Mouse (Mus musculus) myocyte (in vitro differentiated cells): ENCODE measurements around the gene Trim59.

Source experiments
- CEBPB ChIP-seq: IDR thresholded peaks from 2 replicates; pipeline ENCODE4 v1.6.1; 2011; ENCODE audit warnings: mild to moderate bottlenecking, moderate library complexity; ENCODE audit not compliant: poor library complexity, insufficient read depth, severe bottlenecking
- E2F4 ChIP-seq: IDR thresholded peaks from one replicate; pipeline ENCODE4 v1.6.1; 2011; ENCODE audit warnings: mild to moderate bottlenecking, control low read depth, moderate library complexity; ENCODE audit not compliant: insufficient read depth
- MAX ChIP-seq: IDR thresholded peaks from one replicate; pipeline ENCODE4 v1.6.1; 2011; ENCODE audit warnings: low read depth, mild to moderate bottlenecking, control low read depth
- MYOD1 ChIP-seq, 3 experiments: IDR thresholded peaks; one replicate each; pipeline ENCODE4 v1.6.1; 2011; ENCODE audit warnings: control low read depth in 2 of 3, low read depth in 2 of 3, mild to moderate bottlenecking in 2 of 3, moderate library complexity in 1 of 3; ENCODE audit not compliant: insufficient read length in 2 of 3, control insufficient read depth in 1 of 3
- MYOG ChIP-seq, 3 experiments: IDR thresholded peaks; one replicate each; pipeline ENCODE4 v1.6.1; 2011; ENCODE audit warnings: control low read depth in 2 of 3, low read depth in 2 of 3, mild to moderate bottlenecking in 2 of 3; ENCODE audit not compliant: insufficient read length in 2 of 3, control insufficient read depth in 1 of 3, insufficient read depth in 1 of 3
- POLR2A ChIP-seq: IDR thresholded peaks from one replicate; pipeline ENCODE4 v1.6.1; 2011; ENCODE audit warnings: low read depth, mild to moderate bottlenecking, control low read depth, moderate library complexity; ENCODE audit not compliant: insufficient read length
- POLR2AphosphoS2 ChIP-seq: IDR thresholded peaks from one replicate; pipeline ENCODE4 v1.6.1; 2011; ENCODE audit warnings: low read depth, control low read depth; ENCODE audit not compliant: insufficient read length
- SRF ChIP-seq: IDR thresholded peaks from one replicate; pipeline ENCODE4 v1.6.1; 2011; ENCODE audit warnings: low read depth; ENCODE audit not compliant: control insufficient read depth, insufficient read length
- TCF12 ChIP-seq: IDR thresholded peaks from one replicate; pipeline ENCODE4 v1.6.1; 2011; ENCODE audit warnings: mild to moderate bottlenecking, control low read depth; ENCODE audit not compliant: poor library complexity, insufficient read depth, severe bottlenecking
- TCF3 ChIP-seq: IDR thresholded peaks from one replicate; pipeline ENCODE4 v1.6.1; 2011; ENCODE audit warnings: low read depth, control low read depth; ENCODE audit not compliant: insufficient read length
- USF1 ChIP-seq: IDR thresholded peaks from one replicate; pipeline ENCODE4 v1.6.1; 2011; ENCODE audit warnings: low read depth, mild to moderate bottlenecking, control low read depth, moderate library complexity

GRCm38 (mm10) chr3:69060672-69061071 is 16.1 kb upstream of the Trim59 start:
- no peak for TF ChIP-seq POLR2A
- no peak for TF ChIP-seq USF1
- no peak for TF ChIP-seq CEBPB
- TF ChIP-seq E2F4 = no peak
- no peak for TF ChIP-seq TCF12
- TF ChIP-seq MAX = no peak
- TF ChIP-seq POLR2AphosphoS2 = no peak
- no peak for TF ChIP-seq SRF
- TF ChIP-seq MYOG (IDR thresholded peaks at IDR 0.05; ENCODE audit: control insufficient read depth in 1 of 3, insufficient read depth in 1 of 3, insufficient read length in 2 of 3, low read depth in 2 of 3) = no peak
- TF ChIP-seq MYOD1 (IDR thresholded peaks at IDR 0.05; ENCODE audit: control insufficient read depth in 1 of 3, insufficient read length in 2 of 3, low read depth in 2 of 3) = no peak
- no peak for TF ChIP-seq TCF3
